Comparison of ENCODE assay signal across 9 mouse cellular contexts in genomic region chr4:123248971-123249567, GRCm38 (mm10). TPM values are rescaled to one million over a fixed set of nuclear protein-coding genes. Genes with fewer than 3 reads are reported as not detected.
DNase-seq lines count a peak whose midpoint lies in the region; ATAC-seq lines count a peak whose summit lies in the region.
"Had no signal": no experiment of that assay in that cellular context is flagged by ENCODE, and none has a peak within 500 bp of the region (broad histone marks: within the 10 kb centered on the region; RNA-seq: fewer than 3 reads in every experiment).

No protein-coding gene starts in this region.

- H3K4me3 ChIP-seq in hindbrain, embryonic 15.5 days, result no peak overlapping the region
- H3K4me3 ChIP-seq in hindbrain, embryonic 14.5 days (replicated peaks; ENCODE audit: low read length), result no peak overlapping the region
- no peak overlapping the region for H3K4me3 ChIP-seq in liver, embryonic 11.5 days (ENCODE audit: low read depth, low read length)

- DNase-seq in hindbrain, embryonic 14.5 days (ENCODE audit: low spot score), result no peak
- DNase-seq in cerebellum, adult 11 months, result peak; percentile 72
- peak; percentile 99 for DNase-seq in heart, adult 11 months
- DNase-seq in layer of hippocampus, postnatal 14 days (ENCODE audit: low spot score in 2 of 2), result peak; percentile 68 to 90
- DNase-seq in right cerebral cortex, adult 18-20 months, result peak; percentile 78
- DNase-seq in liver, embryonic 11.5 days (ENCODE audit: low spot score), result no peak
- no peak for DNase-seq in spleen, postnatal 14 days (ENCODE audit: low spot score in 2 of 2)

- H3K36me3 ChIP-seq in hindbrain, embryonic 15.5 days, result no peaks in the 10 kb centered on the region
- no peaks in the 10 kb centered on the region for H3K36me3 ChIP-seq in hindbrain, embryonic 14.5 days (replicated peaks; ENCODE audit: control insufficient read depth, insufficient read depth)
- no peaks in the 10 kb centered on the region for H3K36me3 ChIP-seq in liver, embryonic 11.5 days (ENCODE audit: control insufficient read depth, insufficient read depth, low read length)

- H3K9ac ChIP-seq in hindbrain, embryonic 15.5 days, result no peak overlapping the region
- no peak overlapping the region for H3K9ac ChIP-seq in hindbrain, embryonic 14.5 days
- no peak overlapping the region for H3K9ac ChIP-seq in liver, embryonic 11.5 days (ENCODE audit: low read depth, low read length)

- no peaks in the 10 kb centered on the region for H3K27me3 ChIP-seq in hindbrain, embryonic 15.5 days
- H3K27me3 ChIP-seq in hindbrain, embryonic 14.5 days (ENCODE audit: control insufficient read depth, insufficient read depth, low read length), result no peaks in the 10 kb centered on the region
- 0 out of 2 replicates have a peak, but pooled peaks cover 5% of the 10 kb centered on the region for H3K27me3 ChIP-seq in liver, embryonic 11.5 days (replicated peaks; ENCODE audit: control insufficient read depth, insufficient read depth, low read length)

- H3K4me2 ChIP-seq in hindbrain, embryonic 15.5 days, result no peak overlapping the region
- H3K4me2 ChIP-seq in hindbrain, embryonic 14.5 days (replicated peaks), result no peak overlapping the region
- H3K4me2 ChIP-seq in liver, embryonic 11.5 days, result no peak overlapping the region

- no peaks in the 10 kb centered on the region for H3K4me1 ChIP-seq in hindbrain, embryonic 15.5 days (replicated peaks)
- H3K4me1 ChIP-seq in hindbrain, embryonic 14.5 days (replicated peaks; ENCODE audit: control insufficient read depth, insufficient read depth, low read length), result 0 out of 2 replicates have a peak, but pooled peaks cover 6% of the 10 kb centered on the region
- H3K4me1 ChIP-seq in liver, embryonic 11.5 days (replicated peaks; ENCODE audit: control insufficient read depth, insufficient read depth, low read length), result no peaks in the 10 kb centered on the region

- WGBS in hindbrain, embryonic 15.5 days, result 64% methylated on average over 7 of the region's 7 CpGs
- 75% methylated on average over 7 of the region's 7 CpGs for WGBS in hindbrain, embryonic 14.5 days
- WGBS in liver, embryonic 11.5 days, result 68% methylated on average over 7 of the region's 7 CpGs

- ATAC-seq in hindbrain, embryonic 15.5 days (ENCODE audit: low FRiP score, low read depth), result peak; percentile 54
- no peak for ATAC-seq in hindbrain, embryonic 14.5 days (ENCODE audit: low FRiP score)
- ATAC-seq in liver, embryonic 11.5 days (replicated peaks; ENCODE audit: low FRiP score), result no peak

- no peak overlapping the region for H3K27ac ChIP-seq in hindbrain, embryonic 15.5 days (replicated peaks)
- H3K27ac ChIP-seq in hindbrain, embryonic 14.5 days, result no peak overlapping the region
- no peak overlapping the region for H3K27ac ChIP-seq in liver, embryonic 11.5 days (ENCODE audit: low read depth, low read length)

- no peaks in the 10 kb centered on the region for H3K9me3 ChIP-seq in hindbrain, embryonic 15.5 days
- no peaks in the 10 kb centered on the region for H3K9me3 ChIP-seq in hindbrain, embryonic 14.5 days (ENCODE audit: control insufficient read depth, low read length)
- H3K9me3 ChIP-seq in liver, embryonic 11.5 days (ENCODE audit: control insufficient read depth, low read length), result no peaks in the 10 kb centered on the region

RNA-seq across cellular contexts. Expression of gene Pabpc4, which starts 13.1 kb away (rescaled TPM):
- 27.7 and 32.2 TPM in 2 replicates for polyA plus RNA-seq in hindbrain, embryonic 15.5 days (2015; fragmentation: Nextera tagmentation; extraction: Ambion mirVana)
- polyA plus RNA-seq in hindbrain, embryonic 14.5 days (2014; fragmentation: Nextera tagmentation; extraction: Ambion mirVana), result 32.9 and 33.6 TPM in 2 replicates
- 10 to 100 TPM; 39.4 to 45.7 TPM for total RNA-seq in layer of hippocampus, postnatal 14 days (2021)
- polyA plus RNA-seq in liver, embryonic 11.5 days (2014; fragmentation: Nextera tagmentation; extraction: Ambion mirVana), result 119 and 147 TPM in 2 replicates

RNA-seq across cellular contexts. Expression of gene Heyl, which starts 15.7 kb away (rescaled TPM):
- polyA plus RNA-seq in hindbrain, embryonic 15.5 days (2015; fragmentation: Nextera tagmentation; extraction: Ambion mirVana), result 6.4 and 6.5 TPM in 2 replicates
- 6.8 and 8.2 TPM in 2 replicates for polyA plus RNA-seq in hindbrain, embryonic 14.5 days (2014; fragmentation: Nextera tagmentation; extraction: Ambion mirVana)
- 1 to 10 TPM; 6.7 to 7.7 TPM for total RNA-seq in layer of hippocampus, postnatal 14 days (2021)
- polyA plus RNA-seq in liver, embryonic 11.5 days (2014; fragmentation: Nextera tagmentation; extraction: Ambion mirVana), result 2.4 and 2.5 TPM in 2 replicates

RNA-seq across cellular contexts. Expression of gene Nt5c1a, which starts 47.8 kb away (rescaled TPM):
- polyA plus RNA-seq in hindbrain, embryonic 15.5 days (2015; fragmentation: Nextera tagmentation; extraction: Ambion mirVana), result 0.16 and 0.30 TPM in 2 replicates
- polyA plus RNA-seq in hindbrain, embryonic 14.5 days (2014; fragmentation: Nextera tagmentation; extraction: Ambion mirVana), result 0.17 TPM in 1 of 2 replicates, not detected in the other
- 1 to 10 TPM; 9.3 to 9.8 TPM for total RNA-seq in layer of hippocampus, postnatal 14 days (2021)
- polyA plus RNA-seq in liver, embryonic 11.5 days (2014; fragmentation: Nextera tagmentation; extraction: Ambion mirVana), result not detected in 2 replicates
- polyA plus RNA-seq: intestine, embryonic 14.5 days had no signal

Comparison
In these comparisons a context has a peak if more than half of its experiments do, and no peak if none do; other contexts are left out.
1. DNase-seq: peak in cerebellum, adult 11 months (single experiment), heart, adult 11 months (single experiment), layer of hippocampus, postnatal 14 days (2 of 2) and right cerebral cortex, adult 18-20 months (single experiment); none in hindbrain, embryonic 14.5 days (single experiment), liver, embryonic 11.5 days (single experiment) and spleen, postnatal 14 days (0 of 2).